Mouse (Mus musculus): Measurements from ENCODE around the gene Olfr1246.
A peak's percentile ranks its signal among the peaks of the same experiment; 100 is the strongest.
"Not testable (repeated sequence)": the region's sequence is repeated elsewhere in the genome, so short reads cannot be mapped to it uniquely, and the experiment has no call there.

Olfr1246 gene

GRCm38 (mm10) chr2:89593057-89593456 lies at the start of gene Olfr1246:
Gene Olfr1246 (minus strand): TSS chr2:89593157.
- DNase-seq: no peak

DNA sequence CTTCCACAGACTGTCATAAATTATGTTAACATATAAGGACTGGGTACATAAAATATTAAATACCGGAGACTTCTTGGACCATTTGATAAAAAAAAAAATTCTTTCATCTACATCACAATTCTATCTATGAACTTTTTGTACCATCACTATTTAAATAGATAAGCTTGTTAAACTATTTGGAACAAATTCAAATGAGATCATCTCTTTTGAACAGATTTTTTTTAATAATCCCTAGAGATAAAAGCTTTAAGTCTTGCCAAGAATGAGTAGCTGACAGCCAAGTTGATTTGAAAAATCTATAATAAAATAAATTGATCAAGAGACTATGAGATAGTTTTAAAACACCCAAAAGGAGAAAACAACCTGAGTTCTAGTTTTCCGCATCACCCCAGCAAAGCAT lies 41.9 kb upstream of the Olfr1246 start, which contains the start of gene Olfr1249:
Olfr1249 (minus strand) TSS at position 101 of the 400 bp plus-strand sequence.
- DNase-seq: no peak

- not testable (repeated sequence) for DNase-seq
Observed at GRCm38 (mm10) chr2:89618145-89618544, 25.2 kb upstream of the Olfr1246 start, which contains the start of gene Olfr1248. Gene Olfr1248 (minus strand): TSS chr2:89618245.

DNA sequence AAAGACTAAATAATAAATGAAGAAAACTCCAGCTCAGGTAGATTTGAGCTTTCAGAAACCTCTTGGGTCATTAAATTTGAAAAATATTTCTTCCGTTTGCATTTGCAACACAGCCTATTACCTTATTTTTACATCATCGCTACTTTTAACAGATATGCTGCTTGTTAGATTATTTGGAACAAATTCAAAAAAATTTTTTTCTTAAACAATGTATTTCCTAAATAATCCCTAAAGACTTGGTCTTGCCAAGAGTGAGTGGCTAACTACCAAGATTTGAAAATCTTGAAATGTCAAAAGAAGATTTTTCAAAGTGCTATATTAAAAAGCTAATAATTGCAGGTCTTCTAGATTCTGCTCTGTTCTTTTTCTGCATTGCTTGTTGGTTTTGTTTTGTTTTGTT lies 21.1 kb upstream of the Olfr1246 start, which contains the start of gene Olfr1247:
Olfr1247 (minus strand) TSS at position 101 of the 400 bp plus-strand sequence.
- no peak for DNase-seq

- no peak for DNase-seq
Observed at GRCm38 (mm10) chr2:89578347-89578746, 14.6 kb downstream of the Olfr1246 start, which contains the start of gene Olfr1245. Gene Olfr1245 (minus strand): TSS chr2:89578447.

DNA sequence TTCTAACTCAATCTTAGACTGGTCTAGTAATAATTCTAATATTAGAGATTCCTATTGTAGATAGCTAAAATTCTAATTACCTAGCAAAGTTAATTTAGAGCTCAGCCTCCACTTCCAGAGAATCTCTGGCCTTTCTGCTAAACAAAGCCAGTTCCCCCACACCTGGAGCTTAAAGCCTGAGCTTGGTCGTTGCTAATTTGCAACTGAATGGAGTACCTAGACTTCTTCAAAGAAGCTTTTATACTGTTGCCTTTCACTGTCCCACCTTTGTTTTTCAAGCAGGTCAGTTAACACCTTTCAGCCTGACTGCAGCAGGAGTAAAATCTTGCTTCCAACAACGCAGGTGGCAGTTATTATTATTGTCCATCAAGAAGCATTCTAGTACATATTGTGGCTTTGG lies 30.3 kb downstream of the Olfr1246 start:
- not testable (repeated sequence) for DNase-seq

DNA sequence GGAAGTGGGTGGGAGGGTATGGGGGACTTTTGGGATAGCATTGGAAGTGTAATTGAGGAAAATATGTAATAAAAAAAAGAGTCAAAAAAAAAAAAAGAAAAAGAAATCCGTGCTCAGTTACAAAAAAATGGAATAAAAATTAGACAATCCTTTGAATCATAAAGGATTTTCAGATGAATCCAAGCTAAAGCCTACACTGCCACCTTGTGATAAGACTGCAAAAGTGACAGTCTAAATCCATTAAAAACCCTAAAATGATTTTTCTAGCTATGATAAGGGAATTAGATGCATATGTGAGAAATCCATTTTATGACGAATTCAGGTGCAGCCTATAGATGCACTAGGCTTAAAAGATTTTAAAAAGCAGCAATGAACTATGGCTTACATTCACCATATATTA lies 48.4 kb downstream of the Olfr1246 start:
- peak; percentile 1 for DNase-seq

DNA sequence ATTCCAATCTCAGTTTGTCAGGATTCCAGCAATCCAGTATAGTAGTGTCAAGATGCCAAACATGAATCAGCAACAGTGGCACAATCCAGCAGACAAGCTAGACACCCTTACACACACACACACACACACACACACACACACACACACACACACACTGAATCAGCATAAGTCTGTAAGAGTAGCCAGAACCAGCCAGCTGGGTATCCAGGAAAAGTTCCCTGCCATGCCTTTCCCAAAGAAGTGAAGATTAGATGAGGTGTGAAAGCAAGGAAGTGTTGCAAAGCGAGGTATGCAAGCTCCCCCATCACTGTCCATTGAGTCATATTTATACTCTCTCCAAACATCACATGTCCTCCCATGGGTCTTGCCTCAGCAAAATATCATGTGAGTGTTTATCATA lies 53.0 kb downstream of the Olfr1246 start:
- no peak for DNase-seq

Measured in retina, postnatal 1 day (tissue).